Mouse (Mus musculus) C2C12 (cell line): ENCODE data around the gene Pitpnm1. TPM values are rescaled to one million over a fixed set of nuclear protein-coding genes. Genes with fewer than 3 reads are reported as not detected.
"Not testable (repeated sequence)": the region's sequence is repeated elsewhere in the genome, so short reads cannot be mapped to it uniquely, and the experiment has no call there.

ENCODE experiments used
- H3K27me3 ChIP-seq: one replicate; pipeline ENCODE4 v1.6.1; 2011; ENCODE audit not compliant: control insufficient read depth, insufficient read depth, insufficient read length
- H3K36me3 ChIP-seq: one replicate; pipeline ENCODE4 v1.6.1; 2011; ENCODE audit not compliant: control insufficient read depth, insufficient read depth
- H3K4me3 ChIP-seq: one replicate; pipeline ENCODE4 v1.5.1; 2011; ENCODE audit warnings: mild to moderate bottlenecking, control low read depth; ENCODE audit not compliant: poor library complexity, insufficient read depth, severe bottlenecking
- H3K79me2 ChIP-seq: one replicate; pipeline ENCODE4 v1.6.1; 2011; ENCODE audit not compliant: control insufficient read depth, insufficient read depth
- H3K79me3 ChIP-seq: one replicate; pipeline ENCODE4 v1.6.1; 2011; ENCODE audit warnings: low read depth, control low read depth
- H3ac ChIP-seq: one replicate; pipeline ENCODE3; 2011; ENCODE audit warnings: low read depth; ENCODE audit not compliant: control insufficient read depth, insufficient read length
- CEBPB ChIP-seq: IDR thresholded peaks from one replicate; pipeline ENCODE4 v1.6.1; 2011; ENCODE audit warnings: low read depth, mild to moderate bottlenecking, control low read depth, moderate library complexity
- CTCF ChIP-seq: IDR thresholded peaks from one replicate; pipeline ENCODE4 v1.5.1; 2011; ENCODE audit not compliant: control insufficient read depth, insufficient read depth, insufficient read length
- FOSL1 ChIP-seq: IDR thresholded peaks from one replicate; pipeline ENCODE4 v1.8.0; 2011; ENCODE audit warnings: mild to moderate bottlenecking, low read length; ENCODE audit not compliant: poor library complexity, insufficient read depth, severe bottlenecking
- MAX ChIP-seq: IDR thresholded peaks from one replicate; pipeline ENCODE4 v1.6.1; 2011; ENCODE audit warnings: mild to moderate bottlenecking, control low read depth
- MYOD1 ChIP-seq: IDR thresholded peaks from one replicate; pipeline ENCODE4 v1.6.1; 2011; ENCODE audit warnings: low read depth; ENCODE audit not compliant: control insufficient read depth, insufficient read length
- MYOG ChIP-seq: IDR thresholded peaks from one replicate; pipeline ENCODE4 v1.6.1; 2011; ENCODE audit not compliant: control insufficient read depth, insufficient read length; ENCODE audit errors: extremely low read depth
- USF1 ChIP-seq: IDR thresholded peaks from one replicate; pipeline ENCODE4 v1.6.1; 2011; ENCODE audit warnings: low read depth, mild to moderate bottlenecking, control low read depth, moderate library complexity
- polyA plus RNA-seq: library from polyadenylated mRNA; unstranded; fragments of >200 nt; fragmentation: generic; extraction: Trizol; gene quantifications from one replicate; pipeline ENCODE4 v1.2.1, GENCODE M21; 2012; ENCODE audit warnings: missing spikeins

The Pitpnm1 gene
- polyA plus RNA-seq, 1 experiment: 43.1 TPM

GRCm38 (mm10) chr19:4118350-4118749 is 18.6 kb downstream of the Pitpnm1 start:
- TF ChIP-seq MAX: no peak
- no peak for TF ChIP-seq CTCF
- no peak for TF ChIP-seq USF1
- TF ChIP-seq FOSL1: no peak
- Histone ChIP-seq H3K27me3 (no peaks in the 10 kb centered on the region), H3K4me3 (no peak overlapping the region), H3K79me3 (peaks cover 10% of the 10 kb centered on the region), H3K36me3 (peaks cover 39% of the 10 kb centered on the region), H3ac (no peak overlapping the region), H3K79me2 (peaks cover 38% of the 10 kb centered on the region)

DNA sequence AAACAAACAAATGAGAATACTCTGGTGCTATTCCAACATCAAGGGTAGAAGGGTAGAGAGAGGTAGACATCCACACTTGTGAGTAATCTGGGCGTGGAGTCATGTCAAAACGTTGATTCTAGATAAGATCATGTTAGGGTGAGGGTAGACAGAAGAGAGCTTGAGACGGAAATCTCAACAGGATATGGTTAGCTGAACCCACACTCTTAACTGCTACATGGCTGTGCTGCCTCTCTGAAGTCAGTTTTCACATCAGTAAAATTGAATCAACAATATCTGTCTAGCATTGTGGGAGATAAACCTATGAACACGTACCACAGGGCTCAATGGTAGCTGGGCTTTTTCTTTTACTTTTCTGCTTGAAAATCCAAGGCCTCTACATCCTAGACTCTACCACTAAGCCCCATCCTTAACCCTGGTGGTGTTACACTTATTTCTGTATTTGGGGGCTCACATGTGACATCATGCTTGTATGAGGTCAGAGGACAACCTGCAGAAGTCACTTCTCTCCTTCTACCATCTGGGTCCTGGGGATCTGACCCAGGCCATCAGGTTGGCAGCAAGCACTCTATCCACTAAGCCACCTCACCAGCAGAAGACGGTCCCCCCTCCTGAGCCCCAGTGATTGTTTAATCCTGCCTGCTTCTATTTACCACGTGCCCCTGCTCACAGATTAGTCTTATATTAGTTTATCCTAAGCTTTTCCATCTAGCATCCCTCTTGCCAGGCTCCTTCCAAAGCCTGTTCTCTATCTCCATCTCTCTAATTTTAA is 20.1 kb downstream of the Pitpnm1 start:
- Histone ChIP-seq H3ac (no peak overlapping the region), H3K79me3 (peaks cover 10% of the 10 kb centered on the region), H3K36me3 (peaks cover 23% of the 10 kb centered on the region), H3K4me3 (no peak overlapping the region), H3K79me2 (peaks cover 38% of the 10 kb centered on the region), H3K27me3 (no peaks in the 10 kb centered on the region)
- TF ChIP-seq USF1 (no peak), MAX (no peak), MYOG (no peak), CEBPB (no peak)

DNA sequence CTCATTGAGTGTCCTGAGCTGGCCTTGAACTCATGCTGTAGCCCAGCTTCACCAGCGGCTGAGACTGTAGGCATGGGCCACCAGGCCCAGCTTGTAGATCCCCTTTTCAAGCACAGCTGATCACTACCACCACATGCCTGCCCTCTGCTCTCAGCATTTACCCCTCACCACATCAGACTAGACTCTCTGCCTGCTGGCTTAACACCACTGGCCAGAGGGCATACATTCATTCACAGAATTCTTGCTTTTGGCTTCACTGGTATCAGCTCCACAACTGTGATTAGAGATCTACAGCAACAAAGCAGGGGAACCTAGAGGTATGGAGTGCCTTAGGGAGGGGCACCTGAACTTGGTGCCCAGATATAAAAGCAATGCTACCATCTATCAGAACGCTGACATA is 20.7 kb downstream of the Pitpnm1 start:
- Histone ChIP-seq H3ac (no peak overlapping the region), H3K79me2 (peaks cover 38% of the 10 kb centered on the region), H3K4me3 (no peak overlapping the region), H3K27me3 (no peaks in the 10 kb centered on the region), H3K79me3 (peaks cover 10% of the 10 kb centered on the region), H3K36me3 (peaks cover 17% of the 10 kb centered on the region)
- TF ChIP-seq USF1: no peak
- no peak for TF ChIP-seq CEBPB
- no peak for TF ChIP-seq CTCF
- TF ChIP-seq MAX: no peak

DNA sequence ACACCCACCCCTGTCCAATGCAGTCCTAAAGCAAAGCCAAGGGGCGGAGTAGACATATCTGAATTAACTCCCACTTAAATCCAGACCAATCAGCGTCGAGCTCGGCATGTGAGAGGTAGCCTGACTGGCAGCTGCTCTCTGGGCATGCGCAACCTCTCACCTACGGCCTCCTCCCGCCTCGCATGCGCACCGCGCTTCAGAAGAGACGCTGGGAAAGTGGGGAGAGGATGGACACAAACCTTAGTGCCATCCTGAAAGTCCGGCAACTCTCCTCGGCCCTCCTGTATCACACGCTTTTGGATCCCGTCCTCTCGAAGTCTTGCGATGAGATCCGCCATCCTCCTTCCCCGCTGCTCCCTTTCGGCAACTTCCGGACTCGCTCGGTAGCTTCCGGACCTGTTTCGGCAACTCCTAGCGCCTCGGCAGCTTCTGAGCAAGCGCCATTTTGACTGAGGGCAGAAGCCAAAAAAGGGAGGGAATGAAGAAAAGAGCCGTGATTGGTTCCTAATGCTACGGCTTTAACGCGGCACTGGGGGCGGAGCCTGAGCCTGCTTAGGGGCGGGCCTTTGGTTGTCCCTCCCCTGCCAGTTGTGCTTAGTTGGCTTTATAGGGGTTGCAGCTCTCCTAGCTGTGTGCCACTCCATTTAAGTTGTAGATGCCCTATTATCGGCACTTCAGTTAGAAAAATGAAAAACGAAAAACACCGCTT is 21.5 kb downstream of the Pitpnm1 start:
- H3K36me3 ChIP-seq: peaks cover 10% of the 10 kb centered on the region
- TF ChIP-seq MYOD1 (no peak), CEBPB (no peak), MAX (peak; percentile 100), FOSL1 (no peak), CTCF (no peak)
- H3K79me3 ChIP-seq: peaks cover 12% of the 10 kb centered on the region
- peak overlapping the region; percentile 68 for H3ac ChIP-seq
- H3K27me3 ChIP-seq: no peaks in the 10 kb centered on the region
- H3K4me3 ChIP-seq: peak overlapping the region; percentile 41
- H3K79me2 ChIP-seq: peaks cover 41% of the 10 kb centered on the region

DNA sequence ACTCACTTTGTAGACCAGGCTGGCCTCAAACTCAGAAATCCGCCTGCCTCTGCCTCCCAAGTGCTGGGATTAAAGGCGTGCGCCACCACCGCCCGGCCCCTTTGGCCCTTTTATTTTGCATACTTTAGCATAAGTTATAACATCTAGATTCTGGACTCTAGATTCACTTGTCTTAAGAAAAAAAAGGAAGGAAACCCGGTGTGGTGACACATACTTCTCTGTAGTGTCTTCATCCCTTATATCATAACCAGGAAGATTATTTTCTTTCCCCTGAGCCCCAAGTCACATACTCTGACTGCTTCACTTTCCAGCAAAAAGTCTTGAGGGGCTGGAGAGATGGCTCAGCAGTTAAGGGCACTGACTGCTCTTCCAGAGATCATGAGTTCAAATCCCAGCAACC is 22.1 kb downstream of the Pitpnm1 start:
- not testable (repeated sequence) for H3K27me3 ChIP-seq, H3K4me3 ChIP-seq, H3ac ChIP-seq, H3K36me3 ChIP-seq
- Histone ChIP-seq H3K79me2 (peaks cover 46% of the 10 kb centered on the region), H3K79me3 (peaks cover 15% of the 10 kb centered on the region)

GRCm38 (mm10) chr19:4122411-4123370 is 22.9 kb downstream of the Pitpnm1 start:
- no peak overlapping the region for H3K4me3 ChIP-seq
- TF ChIP-seq CEBPB (no peak), USF1 (no peak), CTCF (no peak), MAX (no peak), FOSL1 (no peak), MYOG (no peak), MYOD1 (no peak)

More at GRCm38 (mm10) chr19:4122411-4123370, 22.9 kb downstream of the Pitpnm1 start:
- peaks cover 15% of the 10 kb centered on the region for H3K79me3 ChIP-seq
- H3K79me2 ChIP-seq: peaks cover 50% of the 10 kb centered on the region
- H3ac ChIP-seq: no peak overlapping the region
- no peaks in the 10 kb centered on the region for H3K27me3 ChIP-seq
- H3K36me3 ChIP-seq: peaks cover 5% of the 10 kb centered on the region
